Mouse (Mus musculus) adrenal gland, postnatal 14 days (tissue): ENCODE results near the gene Fam89a. TPM values are rescaled to one million over a fixed set of nuclear protein-coding genes. Genes with fewer than 3 reads are reported as not detected.

ENCODE experiments used
- total RNA-seq: library from RNA; stranded (reverse); gene quantifications from 2 replicates; pipeline ENCODE4 v1.2.3, GENCODE M21; 2021

Fam89a gene
- total RNA-seq, 1 experiment from 2014 or later = 1.8 TPM

Other genes with a start within 250 kb of the Fam89a start
- 40.4 and 40.9 TPM in 2 replicates for gene Cog2, start 231.1 kb downstream of the Fam89a start, total RNA-seq
- 14.3 and 172 TPM in 2 replicates for gene Agt, start 182.1 kb downstream of the Fam89a start, total RNA-seq
- 0.26 TPM in 1 of 2 replicates, not detected in the other for gene Capn9, start 175.7 kb downstream of the Fam89a start, total RNA-seq
- 38.6 and 39.1 TPM in 2 replicates for gene 2310022B05Rik, start 88.5 kb downstream of the Fam89a start, total RNA-seq
- 45.7 and 46.7 TPM in 2 replicates for gene Ttc13, start 29.8 kb downstream of the Fam89a start, total RNA-seq
- gene Arv1, start 29.7 kb downstream of the Fam89a start, total RNA-seq = 9.6 and 12.4 TPM in 2 replicates
- 4.7 and 5.4 TPM in 2 replicates for gene Trim67, start 41.3 kb upstream of the Fam89a start, total RNA-seq
- 120 and 127 TPM in 2 replicates for gene Gnpat, start 111.2 kb upstream of the Fam89a start, total RNA-seq
- 27.0 and 29.8 TPM in 2 replicates for gene 2810004N23Rik, start 111.3 kb upstream of the Fam89a start, total RNA-seq
- gene Exoc8, start 145.9 kb upstream of the Fam89a start, total RNA-seq = 21.5 and 23.8 TPM in 2 replicates
- gene Sprtn, start 146.1 kb upstream of the Fam89a start, total RNA-seq = 20.1 and 21.3 TPM in 2 replicates
- 63.4 and 77.1 TPM in 2 replicates for gene Egln1, start 197.5 kb upstream of the Fam89a start, total RNA-seq